Mouse (Mus musculus) cortical plate, adult 2 months (tissue): ENCODE data around the gene Pmepa1. TPM values are rescaled to one million over a fixed set of nuclear protein-coding genes. Genes with fewer than 3 reads are reported as not detected.

ENCODE experiments used
- H3K27ac ChIP-seq: fragments of 200-500 bp; 2 replicates; pipeline ENCODE4 v1.5.1; 2012; ENCODE audit warnings: low read length, control low read depth, inconsistent platforms; ENCODE audit not compliant: insufficient read depth
- H3K4me1 ChIP-seq: fragments of 200-500 bp; 2 replicates; pipeline ENCODE4 v1.6.1; 2011; ENCODE audit warnings: low read length; ENCODE audit not compliant: control insufficient read depth, insufficient read depth
- H3K4me3 ChIP-seq: fragments of 200-500 bp; 2 replicates; pipeline ENCODE4 v1.5.1; 2011; ENCODE audit warnings: mild to moderate bottlenecking, low read length, control low read depth; ENCODE audit not compliant: insufficient read depth
- CTCF ChIP-seq: fragments of 200-500 bp; IDR thresholded peaks from 2 replicates; pipeline ENCODE4 v1.5.1; 2011; ENCODE audit warnings: mild to moderate bottlenecking, control low read depth, low read length; ENCODE audit not compliant: insufficient read depth; ENCODE audit errors: extremely low read depth
- POLR2A ChIP-seq: fragments of 200-500 bp; IDR thresholded peaks from 2 replicates; pipeline ENCODE4 v1.6.1; 2011; ENCODE audit warnings: mild to moderate bottlenecking, low read length, control low read depth; ENCODE audit not compliant: insufficient read depth; ENCODE audit errors: extremely low read depth
- polyA plus RNA-seq: library from polyadenylated mRNA; depleted of rRNA; stranded (reverse); fragments of >200 nt; gene quantifications from 2 replicates; pipeline ENCODE4 v1.2.3, GENCODE M21; 2012; rRNA removed

Gene Pmepa1
- polyA plus RNA-seq, 1 experiment: 42.3 TPM

DNA sequence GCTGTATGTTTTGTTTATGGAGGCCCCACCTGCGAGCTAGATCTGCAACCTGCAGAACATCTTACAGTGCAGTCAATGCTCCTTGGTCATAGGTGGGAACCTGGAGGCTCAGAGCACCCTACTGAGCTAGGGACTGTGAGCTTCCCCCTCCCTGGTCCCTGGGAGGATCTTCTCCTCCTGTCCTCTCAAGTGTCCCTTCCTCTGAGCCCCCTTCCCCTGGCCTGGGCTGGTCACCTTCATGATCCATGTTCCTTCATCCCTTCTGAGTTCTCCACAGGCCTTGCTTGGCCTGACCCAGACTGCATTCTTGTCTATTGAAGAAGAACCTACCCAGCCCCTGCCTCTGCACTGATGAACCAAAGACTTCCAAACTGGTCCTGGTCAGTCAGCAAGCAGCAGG, 101.8 kb downstream of the Pmepa1 start:
- H3K27ac ChIP-seq: 0 out of 2 replicates have a peak overlapping the region, but pooled peaks have one; percentile 36
- TF ChIP-seq POLR2A (no peak), CTCF (no peak)

More for the DNA sequence above, 101.8 kb downstream of the Pmepa1 start:
- Histone ChIP-seq H3K4me3 (no peak overlapping the region), H3K4me1 (peaks cover 2% of the 10 kb centered on the region; the same call in 1 of the 2 replicates)

Other genes starting within 250 kb of the Pmepa1 start
- not detected in 2 replicates for gene Ctcfl, start 157.0 kb downstream of the Pmepa1 start, polyA plus RNA-seq
- gene Pck1, start 123.5 kb downstream of the Pmepa1 start, polyA plus RNA-seq: 0.04 TPM in 1 of 2 replicates, not detected in the other
- 0.55 and 1.0 TPM in 2 replicates for gene Zbp1, start 57.6 kb downstream of the Pmepa1 start, polyA plus RNA-seq
- gene 1700021F07Rik, start 246.1 kb upstream of the Pmepa1 start, polyA plus RNA-seq: not detected in 2 replicates